Mouse (Mus musculus): Measurements from ENCODE around the gene Cyp2t4. TPM values are rescaled to one million over a fixed set of nuclear protein-coding genes. Genes with fewer than 3 reads are reported as not detected.

Cyp2t4 gene
- polyA plus RNA-seq, 1 experiment from 2014 or later, result 0.06 TPM

DNA sequence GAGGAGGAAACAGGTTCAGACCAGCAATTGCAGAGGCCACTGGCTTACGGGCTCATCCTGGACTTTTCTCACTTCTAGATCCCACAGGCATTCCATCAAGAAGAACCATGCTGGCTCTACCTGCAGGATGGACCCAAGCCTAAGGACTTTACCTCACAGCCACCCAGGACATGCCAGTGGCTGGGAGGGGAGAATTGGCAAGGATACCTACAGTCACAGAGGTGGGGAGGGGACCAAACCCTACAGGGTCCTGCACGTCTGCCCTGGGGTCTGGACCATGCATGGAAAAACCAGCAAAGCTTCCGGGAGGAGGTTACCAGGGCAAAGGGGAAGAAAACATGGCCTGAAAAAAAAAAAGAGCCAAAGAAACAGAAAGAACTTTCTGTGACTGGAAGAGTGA lies 17.5 kb downstream of the Cyp2t4 start:
- DNase-seq (no peak), ATAC-seq (ENCODE audit: low read depth) (no peak)
- Histone ChIP-seq H3K36me3 (peaks cover 34% of the 10 kb centered on the region), H3K4me2 (no peak overlapping the region), H3K9ac (no peak overlapping the region), H3K27ac (no peak overlapping the region), H3K9me3 (replicated peaks) (no peaks in the 10 kb centered on the region), H3K27me3 (no peaks in the 10 kb centered on the region), H3K4me3 (replicated peaks) (no peak overlapping the region), H3K4me1 (replicated peaks) (peaks cover 30% of the 10 kb centered on the region)
- 75% methylated on average over 3 of the region's 3 CpGs for WGBS (ENCODE audit: insufficient replicate concordance)

- 87% methylated on average over 15 of the region's 15 CpGs for WGBS (ENCODE audit: insufficient replicate concordance)
- no peak overlapping the region for H3K9ac ChIP-seq
- ATAC-seq (ENCODE audit: low read depth) (no peak), DNase-seq (no peak)
- H3K27ac ChIP-seq, result no peak overlapping the region
- no peaks in the 10 kb centered on the region for H3K27me3 ChIP-seq
- H3K36me3 ChIP-seq, result peaks cover 34% of the 10 kb centered on the region
- H3K4me3 ChIP-seq (replicated peaks), result no peak overlapping the region
- H3K4me2 ChIP-seq, result no peak overlapping the region
- no peaks in the 10 kb centered on the region for H3K9me3 ChIP-seq (replicated peaks)
- peaks cover 31% of the 10 kb centered on the region for H3K4me1 ChIP-seq (replicated peaks)
Measured at GRCm38 (mm10) chr7:27174496-27174895, 21.0 kb downstream of the Cyp2t4 start.

- Histone ChIP-seq H3K27me3 (no peaks in the 10 kb centered on the region), H3K4me1 (replicated peaks) (peaks cover 35% of the 10 kb centered on the region), H3K9ac (no peak overlapping the region), H3K9me3 (replicated peaks) (no peaks in the 10 kb centered on the region), H3K36me3 (peaks cover 34% of the 10 kb centered on the region), H3K27ac (no peak overlapping the region), H3K4me3 (replicated peaks) (no peak overlapping the region), H3K4me2 (no peak overlapping the region)
- 83% methylated on average over 7 of the region's 7 CpGs for WGBS (ENCODE audit: insufficient replicate concordance)
- DNase-seq, result no peak
- ATAC-seq (ENCODE audit: low read depth), result no peak
Measured at GRCm38 (mm10) chr7:27174896-27175295, 21.4 kb downstream of the Cyp2t4 start.

- H3K9me3 ChIP-seq (replicated peaks), result no peaks in the 10 kb centered on the region
- WGBS (ENCODE audit: insufficient replicate concordance), result 19% methylated on average over 4 of the region's 4 CpGs
- no peak for DNase-seq
- peak overlapping the region; percentile 88 for H3K27ac ChIP-seq
- H3K4me2 ChIP-seq, result peak overlapping the region; percentile 66
- ATAC-seq (ENCODE audit: low read depth), result no peak
- peaks cover 20% of the 10 kb centered on the region for H3K36me3 ChIP-seq
- peaks cover 47% of the 10 kb centered on the region for H3K4me1 ChIP-seq (replicated peaks)
- H3K9ac ChIP-seq, result peak overlapping the region; percentile 77
- H3K4me3 ChIP-seq (replicated peaks), result peak overlapping the region; percentile 83
- H3K27me3 ChIP-seq, result no peaks in the 10 kb centered on the region
Measured at GRCm38 (mm10) chr7:27177942-27178323, 24.4 kb downstream of the Cyp2t4 start.

- Histone ChIP-seq H3K4me1 (replicated peaks) (peaks cover 47% of the 10 kb centered on the region), H3K27ac (peak within 1 kb of the TSS; percentile 88), H3K4me3 (replicated peaks) (peak within 1 kb of the TSS; percentile 83), H3K27me3 (no peaks in the 10 kb centered on the region), H3K9me3 (replicated peaks) (no peaks in the 10 kb centered on the region), H3K4me2 (peak within 1 kb of the TSS; percentile 76), H3K36me3 (peaks cover 19% of the 10 kb centered on the region), H3K9ac (peak within 1 kb of the TSS; percentile 77)
- DNase-seq (peak; percentile 99), ATAC-seq (ENCODE audit: low read depth) (peak; percentile 93)
- 0% methylated on average over 53 of the region's 53 CpGs for WGBS (ENCODE audit: insufficient replicate concordance)
Measured at GRCm38 (mm10) chr7:27178324-27179216, 25.1 kb downstream of the Cyp2t4 start, which contains the start of gene Rab4b. Gene Rab4b (minus strand): TSS chr7:27178896.

DNA sequence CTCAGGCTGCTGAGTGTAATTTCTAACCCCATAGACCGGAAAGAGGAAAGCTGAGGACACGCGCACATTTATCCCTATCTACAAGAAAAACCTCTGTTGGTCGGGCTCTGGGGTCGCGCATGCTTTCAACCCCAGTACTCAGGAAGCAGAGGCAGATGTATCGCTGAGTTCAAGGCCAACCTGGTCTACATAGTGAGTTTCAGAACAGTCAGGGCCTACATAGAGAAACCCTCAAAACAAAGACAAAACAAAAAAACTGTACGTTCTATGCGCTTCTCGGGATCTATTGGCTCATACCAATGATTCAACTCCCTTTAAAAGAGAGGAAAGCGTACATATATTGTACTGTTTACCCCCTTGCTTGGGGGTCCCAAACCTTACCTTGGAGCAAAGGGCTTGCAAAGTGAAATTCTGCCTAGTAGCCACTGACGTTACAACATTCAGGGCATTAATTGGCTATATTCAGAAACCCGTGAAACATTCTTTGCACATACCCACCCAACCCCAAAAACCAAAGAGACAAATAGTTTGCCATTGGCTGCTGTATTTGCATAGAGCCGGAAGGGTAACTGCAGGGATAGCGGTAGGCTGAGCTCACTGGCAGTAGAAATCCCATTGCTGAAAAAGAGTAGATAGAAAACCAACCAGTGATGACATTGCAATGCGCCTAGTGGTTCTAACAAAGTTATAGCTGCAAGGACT lies 25.9 kb downstream of the Cyp2t4 start:
- no peak for DNase-seq
- 43% methylated on average over 16 of the region's 16 CpGs for WGBS (ENCODE audit: insufficient replicate concordance)
- Histone ChIP-seq H3K36me3 (peaks cover 17% of the 10 kb centered on the region), H3K4me1 (replicated peaks) (peaks cover 41% of the 10 kb centered on the region), H3K4me2 (peak overlapping the region; percentile 76), H3K27me3 (no peaks in the 10 kb centered on the region), H3K27ac (peak overlapping the region; percentile 63), H3K4me3 (replicated peaks) (peak overlapping the region; percentile 83), H3K9ac (peak overlapping the region; percentile 59), H3K9me3 (replicated peaks) (no peaks in the 10 kb centered on the region)
- ATAC-seq (ENCODE audit: low read depth), result no peak

DNA sequence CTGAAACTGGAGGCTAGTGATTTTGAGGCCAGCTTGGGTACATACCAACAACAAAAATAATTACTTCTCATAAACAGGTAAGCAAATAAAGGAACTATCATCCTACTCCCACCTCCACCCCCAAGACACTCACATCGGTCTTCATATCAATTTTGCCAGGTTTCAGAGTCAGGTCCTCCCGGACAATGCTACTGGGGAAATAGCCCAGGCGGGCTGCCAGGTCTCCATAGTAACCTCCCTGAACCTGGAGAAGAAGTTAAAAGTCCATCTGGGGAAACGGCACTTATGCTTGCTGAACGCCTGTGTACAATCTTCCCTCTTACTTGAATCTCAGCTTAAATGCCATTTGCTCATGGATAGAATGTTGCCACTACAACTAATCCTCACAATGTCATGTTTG lies 26.5 kb downstream of the Cyp2t4 start:
- 78% methylated on average over 5 of the region's 5 CpGs for WGBS (ENCODE audit: insufficient replicate concordance)
- H3K4me1 ChIP-seq (replicated peaks), result peaks cover 38% of the 10 kb centered on the region
- no peaks in the 10 kb centered on the region for H3K27me3 ChIP-seq
- no peak overlapping the region for H3K4me3 ChIP-seq (replicated peaks)
- H3K27ac ChIP-seq, result peak overlapping the region; percentile 63
- ATAC-seq (ENCODE audit: low read depth), result no peak
- H3K36me3 ChIP-seq, result peaks cover 21% of the 10 kb centered on the region
- peak overlapping the region; percentile 76 for H3K4me2 ChIP-seq
- H3K9me3 ChIP-seq (replicated peaks), result no peaks in the 10 kb centered on the region
- no peak for DNase-seq
- no peak overlapping the region for H3K9ac ChIP-seq

- Histone ChIP-seq H3K27ac (peak within 1 kb of the TSS; percentile 63), H3K9ac (no peak within 1 kb of the TSS), H3K27me3 (no peaks in the 10 kb centered on the region), H3K4me3 (replicated peaks) (no peak within 1 kb of the TSS), H3K4me2 (peak within 1 kb of the TSS; percentile 76; the same call in 1 of the 2 replicates), H3K36me3 (peaks cover 28% of the 10 kb centered on the region), H3K9me3 (replicated peaks) (no peaks in the 10 kb centered on the region), H3K4me1 (replicated peaks) (peaks cover 34% of the 10 kb centered on the region)
- no peak for ATAC-seq (ENCODE audit: low read depth)
- 65% methylated on average over 14 of the region's 14 CpGs for WGBS (ENCODE audit: insufficient replicate concordance)
- DNase-seq, result no peak
Measured at GRCm38 (mm10) chr7:27180837-27181695, 27.6 kb downstream of the Cyp2t4 start, which contains the start of the genes Gm21983 and Mia. Gene Gm21983 (minus strand): TSS chr7:27181086. Gene Mia (minus strand): TSS chr7:27181157.

DNA sequence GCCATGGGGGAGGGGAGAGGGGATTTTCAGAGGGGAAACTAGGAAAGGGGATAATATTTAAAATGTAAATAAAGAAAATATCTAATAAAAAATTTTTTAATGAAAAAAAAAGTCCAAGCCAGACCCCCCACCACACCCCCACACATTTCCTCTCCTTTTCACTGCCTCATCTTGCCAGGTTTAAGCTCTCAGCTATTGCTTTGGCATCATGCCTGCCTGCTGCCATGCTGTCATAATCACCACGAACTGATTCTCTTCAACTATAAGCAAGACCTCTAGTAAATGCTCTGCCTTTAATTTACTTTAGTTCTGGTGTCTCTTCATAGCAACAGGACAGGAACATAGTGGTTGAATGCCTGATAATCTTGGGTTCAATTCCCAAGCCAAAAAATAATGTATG lies 29.0 kb downstream of the Cyp2t4 start:
- Histone ChIP-seq H3K27ac (no peak overlapping the region), H3K4me1 (replicated peaks) (peaks cover 28% of the 10 kb centered on the region), H3K36me3 (peaks cover 42% of the 10 kb centered on the region), H3K27me3 (no peaks in the 10 kb centered on the region), H3K4me3 (replicated peaks) (no peak overlapping the region), H3K4me2 (no peak overlapping the region), H3K9ac (no peak overlapping the region), H3K9me3 (replicated peaks) (no peaks in the 10 kb centered on the region)
- ATAC-seq (ENCODE audit: low read depth) (no peak), DNase-seq (no peak)
- WGBS (ENCODE audit: insufficient replicate concordance), result 68% methylated on average over 1 of the region's 1 CpGs

DNA sequence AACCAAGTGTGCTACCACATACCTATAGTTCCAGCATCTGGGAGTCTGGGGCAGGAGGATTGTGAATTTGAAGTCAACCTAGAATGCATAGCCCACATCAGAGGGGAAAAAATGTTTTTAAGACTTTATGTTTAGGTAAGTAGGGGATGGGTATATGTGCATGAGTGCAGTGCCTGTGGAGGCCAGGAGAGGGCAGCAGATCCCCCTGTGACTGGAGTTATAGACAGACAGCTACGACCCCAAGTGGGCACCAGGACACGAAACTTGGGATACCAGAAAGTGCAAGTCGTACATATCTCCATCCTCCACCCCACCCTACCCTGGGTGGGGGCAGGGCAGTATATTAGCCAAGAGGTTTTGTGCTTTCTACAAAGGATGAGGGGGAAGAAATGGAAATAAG lies 31.4 kb downstream of the Cyp2t4 start:
- Histone ChIP-seq H3K27me3 (no peaks in the 10 kb centered on the region), H3K4me1 (replicated peaks) (peaks cover 12% of the 10 kb centered on the region), H3K27ac (no peak overlapping the region), H3K4me3 (replicated peaks) (no peak overlapping the region), H3K4me2 (no peak overlapping the region), H3K36me3 (peaks cover 67% of the 10 kb centered on the region), H3K9me3 (replicated peaks) (no peaks in the 10 kb centered on the region), H3K9ac (no peak overlapping the region)
- peak; percentile 26 for DNase-seq
- WGBS (ENCODE audit: insufficient replicate concordance), result 28% methylated on average over 3 of the region's 3 CpGs
- ATAC-seq (ENCODE audit: low read depth), result no peak

DNA sequence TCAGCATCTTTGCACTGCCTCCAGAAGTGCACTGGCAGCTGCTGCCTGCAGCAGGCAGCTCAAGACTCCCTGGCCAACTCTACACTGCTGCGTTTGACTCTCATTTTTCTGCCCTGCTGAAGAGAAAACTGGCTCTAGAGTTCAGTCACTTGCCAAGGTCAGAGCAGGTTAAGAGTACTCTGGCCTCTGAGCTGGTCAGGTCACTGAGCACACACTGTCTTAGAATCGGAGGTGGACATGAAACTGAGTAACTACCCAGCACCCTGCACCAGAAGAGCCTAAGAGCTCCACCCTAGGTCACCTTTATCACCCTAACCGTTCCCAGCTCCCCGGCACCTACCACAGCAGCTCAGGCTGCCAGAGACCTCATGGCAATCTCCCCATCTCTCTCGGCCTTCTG lies 32.5 kb downstream of the Cyp2t4 start:
- DNase-seq (no peak), ATAC-seq (ENCODE audit: low read depth) (no peak)
- Histone ChIP-seq H3K36me3 (peaks cover 77% of the 10 kb centered on the region), H3K4me3 (replicated peaks) (no peak overlapping the region), H3K9ac (no peak overlapping the region), H3K27me3 (no peaks in the 10 kb centered on the region), H3K4me1 (replicated peaks) (peaks cover 1% of the 10 kb centered on the region; the same call in 1 of the 2 replicates), H3K4me2 (no peak overlapping the region), H3K27ac (no peak overlapping the region), H3K9me3 (replicated peaks) (no peaks in the 10 kb centered on the region)
- WGBS (ENCODE audit: insufficient replicate concordance), result 80% methylated on average over 5 of the region's 5 CpGs

Measured in liver, embryonic 13.5 days (tissue).